Comparison of ENCODE assay signal across 20 mouse cellular contexts in the genomic region with DNA sequence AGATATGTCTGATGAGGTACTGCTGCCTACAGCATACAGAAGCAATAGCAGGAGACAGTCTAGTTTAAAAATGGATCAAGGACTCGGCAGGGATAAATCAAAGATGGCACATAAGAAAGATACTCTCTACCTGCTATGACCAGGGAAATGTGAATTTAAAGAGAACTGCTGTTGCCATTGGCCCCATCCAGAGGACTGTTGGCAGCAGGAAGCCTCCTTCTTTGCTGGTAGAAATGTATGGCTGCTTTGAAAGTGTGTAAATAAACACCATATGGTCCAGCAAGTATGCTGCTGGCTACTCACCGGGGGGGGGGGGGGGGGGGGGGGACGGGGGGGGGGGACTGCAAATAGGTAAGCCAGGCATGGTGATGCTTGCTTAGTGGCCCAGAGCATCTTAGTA.
A peak's percentile ranks its signal among the peaks of the same experiment; 100 is the strongest.
DNase-seq lines count a peak whose midpoint lies in the region; ATAC-seq and TF ChIP-seq lines count a peak whose summit lies in the region.
"Had no signal": no experiment of that assay in that cellular context is flagged by ENCODE, and none has a peak within 500 bp of the region (broad histone marks: within the 10 kb centered on the region; RNA-seq: fewer than 3 reads in every experiment).

No protein-coding gene starts in this region.

- no peak overlapping the region for H3K4me2 ChIP-seq in forebrain, embryonic 14.5 days (ENCODE audit: low read length)
- no peak overlapping the region for H3K4me2 ChIP-seq in forebrain, embryonic 11.5 days (ENCODE audit: low read depth, low read length, severe bottlenecking)
- no peak overlapping the region for H3K4me2 ChIP-seq in hindbrain, postnatal 0 days (ENCODE audit: low read depth, low read length)
- H3K4me2 ChIP-seq in hindbrain, embryonic 16.5 days (ENCODE audit: low read length) = no peak overlapping the region
- H3K4me2 ChIP-seq: embryonic facial prominence, embryonic 12.5 days; forebrain, embryonic 15.5 days; heart, embryonic 15.5 days; hindbrain, embryonic 13.5 days had no signal

- peak; percentile 44 for DNase-seq in forebrain, embryonic 14.5 days (ENCODE audit: low spot score)
- no peak for DNase-seq in forebrain, embryonic 11.5 days (ENCODE audit: low spot score)
- DNase-seq in hindbrain, postnatal 0 days (ENCODE audit: low spot score) = peak; percentile 6
- peak; percentile 65 for DNase-seq in brain, adult 2 months (ENCODE audit: low read depth, low spot score)
- peak; percentile 45 for DNase-seq in brain, embryonic 14.5 days (ENCODE audit: low read depth)
- no peak for DNase-seq in natural killer cell, adult 2 months (ENCODE audit: low spot score in 2 of 2)
- no peak for DNase-seq in T-cell, adult 2 months (ENCODE audit: low spot score)
- DNase-seq: adrenal gland, adult 8-10 months; adrenal gland, postnatal 36 days; gastrocnemius, postnatal 36 days; heart, adult 18-20 months; heart, postnatal 14 days; kidney, adult 2 months had no signal

- H3K4me3 ChIP-seq in forebrain, embryonic 14.5 days (ENCODE audit: low read depth, low read length) = no peak overlapping the region
- no peak overlapping the region for H3K4me3 ChIP-seq in forebrain, embryonic 11.5 days (ENCODE audit: low read depth, low read length)
- no peak overlapping the region for H3K4me3 ChIP-seq in hindbrain, postnatal 0 days (ENCODE audit: low read length)
- no peak overlapping the region for H3K4me3 ChIP-seq in hindbrain, embryonic 16.5 days (ENCODE audit: low read length)
- H3K4me3 ChIP-seq: embryonic facial prominence, embryonic 12.5 days; forebrain, embryonic 15.5 days; heart, embryonic 10.5 days; heart, embryonic 15.5 days; hindbrain, embryonic 13.5 days had no signal

- H3K9me3 ChIP-seq in forebrain, embryonic 14.5 days (replicated peaks; ENCODE audit: control insufficient read depth, low read length) = no peaks in the 10 kb centered on the region
- H3K9me3 ChIP-seq in forebrain, embryonic 11.5 days (ENCODE audit: control insufficient read depth, low read length) = no peaks in the 10 kb centered on the region
- H3K9me3 ChIP-seq in hindbrain, postnatal 0 days (ENCODE audit: low read length) = no peaks in the 10 kb centered on the region
- no peaks in the 10 kb centered on the region for H3K9me3 ChIP-seq in hindbrain, embryonic 16.5 days (ENCODE audit: control insufficient read depth, low read length)
- H3K9me3 ChIP-seq: embryonic facial prominence, embryonic 12.5 days; forebrain, embryonic 15.5 days; heart, embryonic 10.5 days; heart, embryonic 15.5 days; hindbrain, embryonic 13.5 days had no signal

- WGBS in forebrain, embryonic 14.5 days = 75% methylated on average over 1 of the region's 3 CpGs
- 61% methylated on average over 2 of the region's 3 CpGs for WGBS in forebrain, embryonic 11.5 days
- 45% methylated on average over 2 of the region's 3 CpGs for WGBS in hindbrain, postnatal 0 days
- WGBS in hindbrain, embryonic 16.5 days = 76% methylated on average over 2 of the region's 3 CpGs

- no peak for TF ChIP-seq POLR2A in brain, embryonic 14.5 days (IDR thresholded peaks at IDR 0.05; ENCODE audit: borderline replicate concordance, extremely low read depth, insufficient read depth, insufficient read length, poor library complexity, severe bottlenecking)

- H3K9ac ChIP-seq in forebrain, embryonic 14.5 days (ENCODE audit: low read length) = no peak overlapping the region
- H3K9ac ChIP-seq in forebrain, embryonic 11.5 days (ENCODE audit: low read length) = no peak overlapping the region
- H3K9ac ChIP-seq in hindbrain, postnatal 0 days (replicated peaks; ENCODE audit: low read length) = no peak overlapping the region
- no peak overlapping the region for H3K9ac ChIP-seq in hindbrain, embryonic 16.5 days (ENCODE audit: low read depth, low read length)
- H3K9ac ChIP-seq: forebrain, embryonic 15.5 days; heart, embryonic 15.5 days; hindbrain, embryonic 13.5 days had no signal

- H3K36me3 ChIP-seq in forebrain, embryonic 14.5 days (ENCODE audit: control insufficient read depth, insufficient read depth, low read length) = no peaks in the 10 kb centered on the region
- H3K36me3 ChIP-seq in forebrain, embryonic 11.5 days (ENCODE audit: control insufficient read depth, insufficient read depth, low read length) = no peaks in the 10 kb centered on the region
- H3K36me3 ChIP-seq in hindbrain, postnatal 0 days (ENCODE audit: insufficient read depth, low read length) = no peaks in the 10 kb centered on the region
- no peaks in the 10 kb centered on the region for H3K36me3 ChIP-seq in hindbrain, embryonic 16.5 days (ENCODE audit: control insufficient read depth, insufficient read depth, low read length)
- H3K36me3 ChIP-seq: embryonic facial prominence, embryonic 12.5 days; forebrain, embryonic 15.5 days; heart, embryonic 10.5 days; heart, embryonic 15.5 days; hindbrain, embryonic 13.5 days had no signal

- TF ChIP-seq CTCF in hindbrain, postnatal 0 days (IDR thresholded peaks at IDR 0.05; ENCODE audit: low read depth) = no peak
- no peak for TF ChIP-seq CTCF in brain, embryonic 14.5 days (IDR thresholded peaks at IDR 0.05; ENCODE audit: borderline replicate concordance, extremely low read depth, insufficient read depth, insufficient read length)

- no peaks in the 10 kb centered on the region for H3K4me1 ChIP-seq in forebrain, embryonic 14.5 days (ENCODE audit: control insufficient read depth, insufficient read depth, low read length)
- H3K4me1 ChIP-seq in forebrain, embryonic 11.5 days (replicated peaks; ENCODE audit: control insufficient read depth, insufficient read depth, low read length) = no peaks in the 10 kb centered on the region
- no peaks in the 10 kb centered on the region for H3K4me1 ChIP-seq in hindbrain, postnatal 0 days (ENCODE audit: insufficient read depth, low read length)
- H3K4me1 ChIP-seq in hindbrain, embryonic 16.5 days (ENCODE audit: control insufficient read depth, insufficient read depth, low read depth, low read length) = no peaks in the 10 kb centered on the region
- H3K4me1 ChIP-seq: embryonic facial prominence, embryonic 12.5 days; heart, embryonic 10.5 days; heart, embryonic 15.5 days; hindbrain, embryonic 13.5 days had no signal

- no peak for ATAC-seq in forebrain, embryonic 14.5 days
- ATAC-seq in forebrain, embryonic 11.5 days (replicated peaks; ENCODE audit: low FRiP score) = no peak
- no peak for ATAC-seq in hindbrain, postnatal 0 days
- ATAC-seq in hindbrain, embryonic 16.5 days = no peak
- ATAC-seq: forebrain, embryonic 15.5 days; intestine, embryonic 16.5 days had no signal

- H3K27me3 ChIP-seq in forebrain, embryonic 14.5 days (replicated peaks; ENCODE audit: control insufficient read depth, insufficient read depth, low read length) = no peaks in the 10 kb centered on the region
- H3K27me3 ChIP-seq in forebrain, embryonic 11.5 days (ENCODE audit: control insufficient read depth, insufficient read depth, low read length) = no peaks in the 10 kb centered on the region
- H3K27me3 ChIP-seq in hindbrain, postnatal 0 days (ENCODE audit: insufficient read depth, low read length) = no peaks in the 10 kb centered on the region
- no peaks in the 10 kb centered on the region for H3K27me3 ChIP-seq in hindbrain, embryonic 16.5 days (replicated peaks; ENCODE audit: control insufficient read depth, insufficient read depth, low read length)
- H3K27me3 ChIP-seq: embryonic facial prominence, embryonic 12.5 days; forebrain, embryonic 15.5 days; heart, embryonic 15.5 days; hindbrain, embryonic 13.5 days had no signal

- H3K27ac ChIP-seq in forebrain, embryonic 14.5 days (ENCODE audit: low read depth, low read length) = no peak overlapping the region
- no peak overlapping the region for H3K27ac ChIP-seq in forebrain, embryonic 11.5 days (ENCODE audit: low read depth, low read length)
- no peak overlapping the region for H3K27ac ChIP-seq in hindbrain, postnatal 0 days
- no peak overlapping the region for H3K27ac ChIP-seq in hindbrain, embryonic 16.5 days (ENCODE audit: low read depth, low read length)
- H3K27ac ChIP-seq: embryonic facial prominence, embryonic 12.5 days; forebrain, embryonic 15.5 days; heart, embryonic 10.5 days; heart, embryonic 15.5 days; hindbrain, embryonic 13.5 days had no signal

Comparison
In these comparisons a context has a peak if more than half of its experiments do, and no peak if none do; other contexts are left out.
1. DNase-seq: peak in forebrain, embryonic 14.5 days (single experiment), hindbrain, postnatal 0 days (single experiment), brain, adult 2 months (single experiment) and brain, embryonic 14.5 days (single experiment); none in forebrain, embryonic 11.5 days (single experiment), natural killer cell, adult 2 months (0 of 2) and T-cell, adult 2 months (single experiment).